Mouse (Mus musculus): ENCODE results near the gene Trem2. TPM values are rescaled to one million over a fixed set of nuclear protein-coding genes. Genes with fewer than 3 reads are reported as not detected.

Trem2 gene
- polyA plus RNA-seq, 1 experiment from 2014 or later, result 4.2 TPM

- H3K4me1 ChIP-seq (replicated peaks), result no peaks in the 10 kb centered on the region
- no peak overlapping the region for H3K4me3 ChIP-seq
- no peak for ATAC-seq (ENCODE audit: low FRiP score, low read depth)
- H3K27ac ChIP-seq (replicated peaks), result no peak overlapping the region
- 93% methylated on average over 3 of the region's 3 CpGs for WGBS
- no peak overlapping the region for H3K4me2 ChIP-seq
- H3K36me3 ChIP-seq, result no peaks in the 10 kb centered on the region
- no peaks in the 10 kb centered on the region for H3K27me3 ChIP-seq
- H3K9me3 ChIP-seq, result no peaks in the 10 kb centered on the region
- no peak overlapping the region for H3K9ac ChIP-seq
Observed at GRCm38 (mm10) chr17:48355822-48356221, 9.6 kb downstream of the Trem2 start.

GRCm38 (mm10) chr17:48357892-48358291, 11.7 kb downstream of the Trem2 start:
- no peak overlapping the region for H3K4me3 ChIP-seq
- no peak overlapping the region for H3K27ac ChIP-seq (replicated peaks)
- no peaks in the 10 kb centered on the region for H3K36me3 ChIP-seq
- H3K4me2 ChIP-seq, result no peak overlapping the region
- no peaks in the 10 kb centered on the region for H3K27me3 ChIP-seq
- WGBS, result 38% methylated on average over 2 of the region's 2 CpGs
- no peaks in the 10 kb centered on the region for H3K9me3 ChIP-seq
- no peak for ATAC-seq (ENCODE audit: low FRiP score, low read depth)
- peaks cover 2% of the 10 kb centered on the region; the same call in 1 of the 2 replicates for H3K4me1 ChIP-seq (replicated peaks)
- no peak overlapping the region for H3K9ac ChIP-seq

- Histone ChIP-seq H3K27me3 (no peaks in the 10 kb centered on the region), H3K9me3 (no peaks in the 10 kb centered on the region), H3K27ac (replicated peaks) (no peak within 1 kb of the TSS), H3K36me3 (no peaks in the 10 kb centered on the region), H3K4me2 (no peak within 1 kb of the TSS), H3K4me3 (no peak within 1 kb of the TSS), H3K4me1 (replicated peaks) (peaks cover 6% of the 10 kb centered on the region; the same call in 1 of the 2 replicates), H3K9ac (no peak within 1 kb of the TSS)
- ATAC-seq (ENCODE audit: low FRiP score, low read depth), result no peak
- 76% methylated on average over 7 of the region's 7 CpGs for WGBS
Observed at GRCm38 (mm10) chr17:48359616-48360015, 13.4 kb downstream of the Trem2 start, which contains the start of gene Treml1. Gene Treml1 (plus strand): TSS chr17:48359916.

GRCm38 (mm10) chr17:48360462-48360861, 14.3 kb downstream of the Trem2 start:
- H3K9me3 ChIP-seq, result no peaks in the 10 kb centered on the region
- no peak overlapping the region for H3K9ac ChIP-seq
- no peak overlapping the region for H3K4me2 ChIP-seq
- no peaks in the 10 kb centered on the region for H3K27me3 ChIP-seq
- no peak for ATAC-seq (ENCODE audit: low FRiP score, low read depth)
- H3K36me3 ChIP-seq, result no peaks in the 10 kb centered on the region
- H3K27ac ChIP-seq (replicated peaks), result no peak overlapping the region
- H3K4me1 ChIP-seq (replicated peaks), result peaks cover 6% of the 10 kb centered on the region; the same call in 1 of the 2 replicates
- no peak overlapping the region for H3K4me3 ChIP-seq
- 94% methylated on average over 4 of the region's 4 CpGs for WGBS

- Histone ChIP-seq H3K36me3 (no peaks in the 10 kb centered on the region), H3K4me1 (replicated peaks) (peaks cover 6% of the 10 kb centered on the region; the same call in 1 of the 2 replicates), H3K27me3 (no peaks in the 10 kb centered on the region), H3K27ac (replicated peaks) (no peak overlapping the region), H3K4me3 (no peak overlapping the region), H3K4me2 (no peak overlapping the region), H3K9me3 (no peaks in the 10 kb centered on the region), H3K9ac (no peak overlapping the region)
- no peak for ATAC-seq (ENCODE audit: low FRiP score, low read depth)
- WGBS, result 71% methylated on average over 3 of the region's 3 CpGs
Observed at GRCm38 (mm10) chr17:48362346-48362745, 16.1 kb downstream of the Trem2 start.

- no peak for ATAC-seq (ENCODE audit: low FRiP score, low read depth)
- no peak overlapping the region for H3K27ac ChIP-seq (replicated peaks)
- H3K4me2 ChIP-seq, result no peak overlapping the region
- H3K9me3 ChIP-seq, result no peaks in the 10 kb centered on the region
- H3K36me3 ChIP-seq, result no peaks in the 10 kb centered on the region
- peaks cover 6% of the 10 kb centered on the region; the same call in 1 of the 2 replicates for H3K4me1 ChIP-seq (replicated peaks)
- 81% methylated on average over 8 of the region's 8 CpGs for WGBS
- no peak overlapping the region for H3K4me3 ChIP-seq
- no peaks in the 10 kb centered on the region for H3K27me3 ChIP-seq
- H3K9ac ChIP-seq, result no peak overlapping the region
Observed at GRCm38 (mm10) chr17:48362966-48363365, 16.8 kb downstream of the Trem2 start.

- 74% methylated on average over 6 of the region's 6 CpGs for whole genome bisulfite sequencing
- no peaks in the 10 kb centered on the region for H3K9me3 ChIP-seq
Observed at GRCm38 (mm10) chr17:48363421-48363965, 17.3 kb downstream of the Trem2 start.

GRCm38 (mm10) chr17:48365511-48366155, 19.4 kb downstream of the Trem2 start:
- ATAC-seq (ENCODE audit: low FRiP score, low read depth), result no peak
- WGBS, result 70% methylated on average over 9 of the region's 9 CpGs
- H3K27me3 ChIP-seq, result no peaks in the 10 kb centered on the region
- no peak overlapping the region for H3K4me3 ChIP-seq
- no peak overlapping the region for H3K4me2 ChIP-seq
- H3K9ac ChIP-seq, result no peak overlapping the region
- H3K27ac ChIP-seq (replicated peaks), result no peak overlapping the region
- H3K4me1 ChIP-seq (replicated peaks), result peaks cover 6% of the 10 kb centered on the region; the same call in 1 of the 2 replicates
- no peaks in the 10 kb centered on the region for H3K36me3 ChIP-seq
- H3K9me3 ChIP-seq, result no peaks in the 10 kb centered on the region

More at GRCm38 (mm10) chr17:48363421-48363965, 17.3 kb downstream of the Trem2 start:
- Histone ChIP-seq H3K9ac (no peak overlapping the region), H3K4me3 (no peak overlapping the region), H3K4me1 (replicated peaks) (peaks cover 6% of the 10 kb centered on the region; the same call in 1 of the 2 replicates), H3K4me2 (no peak overlapping the region), H3K27me3 (no peaks in the 10 kb centered on the region), H3K27ac (replicated peaks) (no peak overlapping the region), H3K36me3 (no peaks in the 10 kb centered on the region)
- ATAC-seq (ENCODE audit: low FRiP score, low read depth), result no peak

- no peaks in the 10 kb centered on the region for H3K9me3 ChIP-seq
- peaks cover 6% of the 10 kb centered on the region; the same call in 1 of the 2 replicates for H3K4me1 ChIP-seq (replicated peaks)
- WGBS, result 89% methylated on average over 5 of the region's 5 CpGs
- no peak overlapping the region for H3K9ac ChIP-seq
- no peak for ATAC-seq (ENCODE audit: low FRiP score, low read depth)
- H3K36me3 ChIP-seq, result no peaks in the 10 kb centered on the region
- H3K4me2 ChIP-seq, result no peak overlapping the region
- no peak overlapping the region for H3K4me3 ChIP-seq
- H3K27ac ChIP-seq (replicated peaks), result no peak overlapping the region
- H3K27me3 ChIP-seq, result no peaks in the 10 kb centered on the region
Observed at GRCm38 (mm10) chr17:48366806-48367205, 20.6 kb downstream of the Trem2 start.

- H3K9ac ChIP-seq, result no peak overlapping the region
Observed at GRCm38 (mm10) chr17:48371621-48372020, 25.4 kb downstream of the Trem2 start.

GRCm38 (mm10) chr17:48372987-48373386, 26.8 kb downstream of the Trem2 start:
- Histone ChIP-seq H3K4me1 (replicated peaks) (no peaks in the 10 kb centered on the region), H3K9ac (no peak overlapping the region), H3K4me3 (no peak overlapping the region), H3K27ac (replicated peaks) (no peak overlapping the region), H3K36me3 (no peaks in the 10 kb centered on the region), H3K27me3 (no peaks in the 10 kb centered on the region), H3K4me2 (no peak overlapping the region), H3K9me3 (no peaks in the 10 kb centered on the region)
- ATAC-seq (ENCODE audit: low FRiP score, low read depth), result no peak
- WGBS, result 86% methylated on average over 8 of the region's 8 CpGs

More at GRCm38 (mm10) chr17:48371621-48372020, 25.4 kb downstream of the Trem2 start:
- Histone ChIP-seq H3K36me3 (no peaks in the 10 kb centered on the region), H3K4me1 (replicated peaks) (no peaks in the 10 kb centered on the region), H3K27me3 (no peaks in the 10 kb centered on the region), H3K4me3 (no peak overlapping the region), H3K9me3 (no peaks in the 10 kb centered on the region), H3K27ac (replicated peaks) (no peak overlapping the region), H3K4me2 (no peak overlapping the region)
- no peak for ATAC-seq (ENCODE audit: low FRiP score, low read depth)

GRCm38 (mm10) chr17:48376102-48376501, 29.9 kb downstream of the Trem2 start:
- H3K27ac ChIP-seq (replicated peaks), result no peak overlapping the region
- WGBS, result 96% methylated on average over 1 of the region's 1 CpGs
- H3K4me1 ChIP-seq (replicated peaks), result no peaks in the 10 kb centered on the region
- H3K4me3 ChIP-seq, result no peak overlapping the region
- H3K9ac ChIP-seq, result no peak overlapping the region
- no peaks in the 10 kb centered on the region for H3K36me3 ChIP-seq
- H3K9me3 ChIP-seq, result no peaks in the 10 kb centered on the region
- no peak overlapping the region for H3K4me2 ChIP-seq
- ATAC-seq (ENCODE audit: low FRiP score, low read depth), result no peak
- H3K27me3 ChIP-seq, result no peaks in the 10 kb centered on the region

Measured in hindbrain, embryonic 15.5 days (tissue).